Mouse (Mus musculus): ENCODE measurements at regions not wholly inside any gene's neighbourhood (a gene's known extent, or its start where the extent isn't known, plus 50 kb on each side); places are given as distances from the start of the nearest gene placed in this dataset.

- TF ChIP-seq CTCF (IDR thresholded peaks at IDR 0.05; ENCODE audit: low read depth, low read length) (no peak), POLR2A (IDR thresholded peaks at IDR 0.05; ENCODE audit: extremely low read depth, insufficient read depth, low read length) (no peak)
Measured at GRCm38 (mm10) chr12:79928298-79928697, 184.5 kb downstream of the Zfp36l1 start.
